Mouse (Mus musculus) heart, postnatal 0 days (tissue): Measurements from ENCODE around the gene Rln3.

Source experiments
- CTCF ChIP-seq: IDR thresholded peaks from 2 replicates; pipeline ENCODE4 v1.5.1; 2016; ENCODE audit warnings: antibody characterized with exemption, control low read depth, low read depth
- EP300 ChIP-seq: IDR thresholded peaks from 2 replicates; pipeline ENCODE4 v1.6.1; 2016; ENCODE audit warnings: antibody characterized with exemption, low read depth

DNA sequence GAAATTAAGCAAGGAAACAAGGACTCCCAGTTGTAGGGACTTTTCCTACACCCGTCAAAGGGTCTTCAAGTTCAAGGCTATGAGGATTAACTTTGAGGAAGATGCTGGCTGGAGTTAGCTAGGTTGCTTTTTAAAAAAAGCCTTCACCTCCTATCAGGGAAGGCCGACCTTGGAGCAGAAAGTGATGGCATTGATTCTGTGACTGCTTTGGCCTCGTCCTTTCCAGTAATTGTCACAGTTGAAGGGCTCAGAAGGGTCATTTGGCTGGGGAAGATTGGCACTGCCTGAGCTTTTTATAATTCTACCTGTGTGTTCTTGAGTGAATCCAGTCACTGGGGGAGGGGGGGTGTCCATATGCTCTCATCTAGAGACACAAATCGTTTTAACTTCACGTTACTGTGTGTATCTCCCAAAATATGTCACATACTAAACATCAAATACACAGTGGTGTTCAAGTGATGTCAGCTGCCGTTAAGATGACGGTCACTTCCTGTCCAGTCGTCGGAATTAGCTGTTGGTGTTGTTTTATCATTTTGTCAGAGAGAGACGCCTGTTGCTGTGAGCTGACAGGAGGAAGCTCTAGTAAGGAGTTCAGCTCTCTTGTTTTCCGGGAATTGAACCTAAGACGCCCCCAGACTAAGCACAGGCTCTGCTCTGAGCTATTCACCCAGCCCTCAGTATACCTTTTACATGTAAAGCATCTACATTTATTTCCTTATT lies 23.7 kb upstream of the Rln3 start:
- no peak for TF ChIP-seq CTCF
- no peak for TF ChIP-seq EP300
